Mouse (Mus musculus): ENCODE results near the gene Fez2. TPM values are rescaled to one million over a fixed set of nuclear protein-coding genes. Genes with fewer than 3 reads are reported as not detected.

The Fez2 gene
- 15.9 TPM for polyA plus RNA-seq (2014; fragmentation: Illumina TruSeq; extraction: RNeasy Lipid Tissue Mini Kit (QIAGEN cat#74804); ENCODE audit: low read depth, low replicate concordance)

DNA sequence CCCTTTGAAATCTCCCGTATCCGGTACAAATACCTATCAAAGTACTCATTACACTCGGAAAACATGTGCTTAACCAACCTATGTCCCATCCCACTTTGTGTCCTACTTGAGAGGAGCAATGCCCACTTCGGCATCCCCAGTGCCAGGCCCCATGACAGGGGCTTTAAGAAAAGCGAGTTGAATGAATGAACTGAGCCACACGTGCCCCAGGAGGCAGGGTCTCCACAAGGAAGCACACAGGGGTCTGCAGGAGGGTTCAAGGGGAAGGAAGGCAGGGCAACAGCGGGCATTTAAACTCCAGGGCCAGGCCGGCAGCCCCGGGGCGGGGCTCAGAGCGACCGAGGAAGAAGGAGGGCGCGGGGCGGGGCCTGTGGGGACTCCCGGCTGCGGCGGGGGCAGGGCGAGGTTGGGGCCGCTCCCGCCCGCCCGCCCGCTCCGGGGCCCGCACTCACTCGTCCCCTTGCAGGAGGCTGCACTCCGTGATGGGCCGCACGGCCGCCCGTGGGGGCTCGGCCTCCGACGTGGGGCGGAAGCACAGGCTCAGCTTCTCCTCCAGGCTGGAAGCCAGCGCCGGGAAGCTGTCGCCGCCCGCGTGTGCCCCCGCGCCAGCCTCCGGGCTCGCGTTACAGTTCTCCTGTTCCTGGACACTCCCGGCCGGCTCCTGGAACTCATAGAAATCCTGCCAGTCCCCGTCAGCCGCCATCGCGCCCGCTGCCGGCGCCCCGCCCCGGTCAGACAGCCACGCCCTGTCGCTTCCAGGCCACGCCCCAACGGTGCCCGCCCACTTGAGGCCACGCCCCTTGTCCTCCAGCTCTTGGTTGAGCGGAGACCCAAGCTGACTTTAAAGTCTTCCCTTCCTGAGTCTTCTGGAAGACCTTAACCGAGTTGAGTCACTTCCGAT, at the start of gene Fez2:
TSS of gene Fez2 (minus strand) at position 772 of the 901 bp plus-strand sequence.

Other genes starting within 250 kb of the Fez2 start
- gene Crim1, start 217.9 kb downstream of the Fez2 start, polyA plus RNA-seq (2014; fragmentation: Illumina TruSeq; extraction: RNeasy Lipid Tissue Mini Kit (QIAGEN cat#74804); ENCODE audit: low read depth, low replicate concordance), result 6.8 TPM
- not detected for gene Vit, start 89.9 kb upstream of the Fez2 start, polyA plus RNA-seq (2014; fragmentation: Illumina TruSeq; extraction: RNeasy Lipid Tissue Mini Kit (QIAGEN cat#74804); ENCODE audit: low read depth, low replicate concordance)

Data from liver, adult 10 weeks (tissue).